Mouse (Mus musculus) urinary bladder, adult 18-20 months (tissue): ENCODE measurements at regions not wholly inside any gene's neighbourhood (a gene's known extent, or its start where the extent isn't known, plus 50 kb on each side); places are given as distances from the start of the nearest gene placed in this dataset.

Source experiments
- DNase-seq, 2 experiments: peaks; one replicate each; pipeline ENCODE4 v3.0.0; 2022; ENCODE audit warnings: low spot score in 2 of 2, mixed read lengths in 2 of 2

DNA sequence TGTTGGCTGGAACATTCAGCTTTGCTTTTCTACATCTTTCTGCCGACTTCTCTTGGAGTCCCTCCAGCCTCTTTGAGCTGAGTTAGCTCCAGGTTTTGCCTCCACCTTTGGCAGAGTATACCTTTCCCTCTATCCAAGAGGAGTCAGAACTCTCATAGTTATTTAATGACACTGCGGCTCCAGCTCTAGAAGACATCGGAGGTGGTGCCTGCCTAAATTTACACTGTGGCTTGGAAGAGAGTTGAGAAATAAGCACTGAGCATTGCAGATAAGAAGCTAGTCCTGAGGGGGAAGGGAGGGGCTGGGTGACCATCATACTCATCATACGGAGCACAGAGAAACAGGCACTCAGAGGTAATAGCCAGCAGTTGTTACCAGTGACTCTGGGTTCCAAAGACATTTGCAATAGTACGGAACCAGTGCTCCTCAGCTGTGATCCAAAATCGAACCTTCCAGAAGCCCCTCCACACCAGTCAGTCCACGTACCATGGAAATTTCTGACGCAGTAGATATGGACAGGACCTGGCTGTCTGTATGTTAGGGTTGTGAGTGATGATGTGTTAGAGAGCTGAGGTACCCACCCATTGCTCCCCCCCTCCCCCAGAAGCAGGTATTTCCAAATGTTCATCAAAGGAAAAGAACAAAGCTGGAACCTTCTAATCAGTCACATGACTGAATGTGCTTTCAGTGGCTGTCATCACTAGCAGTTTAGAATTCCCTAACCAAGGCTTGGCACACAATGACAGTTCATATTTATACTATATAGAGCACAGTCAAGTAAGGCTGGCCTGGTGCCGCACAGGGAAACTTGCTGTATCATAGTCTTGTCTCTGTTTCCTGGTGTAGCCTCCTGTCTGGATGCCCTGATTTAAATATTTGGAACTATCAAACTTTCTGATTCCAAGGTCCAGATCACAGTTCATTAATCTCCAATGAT, 120.2 kb upstream of the Mpp6 start:
- peak in 1 of 2 experiments; percentile 2 for DNase-seq

DNA sequence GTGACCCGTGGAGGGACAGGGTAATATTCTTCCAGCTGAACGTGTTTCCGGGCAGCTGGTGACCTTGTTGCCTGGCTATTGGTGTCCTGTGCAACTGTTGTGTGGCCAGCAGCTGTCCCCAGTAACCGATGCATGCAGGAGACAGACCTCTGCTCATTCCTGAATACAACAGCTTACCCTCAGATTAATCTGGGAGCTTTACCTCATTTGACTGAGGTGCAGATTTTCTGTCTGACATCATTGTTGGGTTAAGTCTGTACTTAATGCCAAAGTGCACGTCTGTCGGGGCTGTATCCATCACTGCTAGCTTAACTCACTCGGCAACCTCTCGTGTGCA, 119.6 kb upstream of the Mpp6 start:
- no peak for DNase-seq

GRCm38 (mm10) chr6:49999365-49999764, 110.7 kb upstream of the Mpp6 start:
- DNase-seq = no peak

GRCm38 (mm10) chr6:50008074-50008473, 102.0 kb upstream of the Mpp6 start:
- DNase-seq = no peak

- DNase-seq = no peak
Observed at GRCm38 (mm10) chr6:50008869-50009268, 101.2 kb upstream of the Mpp6 start.

DNA sequence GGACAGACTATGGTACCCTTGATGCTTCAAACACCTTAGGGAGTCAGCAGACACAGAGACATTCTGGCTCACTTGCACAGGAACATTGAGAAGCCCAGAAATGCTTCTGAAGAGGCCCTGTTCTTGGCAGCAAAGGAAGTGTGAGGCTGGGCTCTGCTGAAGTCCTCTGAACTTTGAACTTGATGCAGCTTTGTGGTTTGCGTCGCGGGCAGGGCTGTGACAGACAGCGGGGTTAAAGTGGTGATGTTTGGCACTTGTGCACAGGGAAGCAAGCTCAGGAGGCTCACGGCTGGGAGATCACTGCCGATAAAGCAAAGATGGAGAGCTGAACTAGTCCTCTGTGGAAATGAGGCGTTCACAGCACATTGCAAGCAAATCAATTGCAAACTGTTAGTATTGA, 100.7 kb upstream of the Mpp6 start:
- no peak for DNase-seq

GRCm38 (mm10) chr6:50009856-50010255, 100.2 kb upstream of the Mpp6 start:
- DNase-seq = no peak

GRCm38 (mm10) chr6:50011071-50011470, 99.0 kb upstream of the Mpp6 start:
- DNase-seq = no peak

DNA sequence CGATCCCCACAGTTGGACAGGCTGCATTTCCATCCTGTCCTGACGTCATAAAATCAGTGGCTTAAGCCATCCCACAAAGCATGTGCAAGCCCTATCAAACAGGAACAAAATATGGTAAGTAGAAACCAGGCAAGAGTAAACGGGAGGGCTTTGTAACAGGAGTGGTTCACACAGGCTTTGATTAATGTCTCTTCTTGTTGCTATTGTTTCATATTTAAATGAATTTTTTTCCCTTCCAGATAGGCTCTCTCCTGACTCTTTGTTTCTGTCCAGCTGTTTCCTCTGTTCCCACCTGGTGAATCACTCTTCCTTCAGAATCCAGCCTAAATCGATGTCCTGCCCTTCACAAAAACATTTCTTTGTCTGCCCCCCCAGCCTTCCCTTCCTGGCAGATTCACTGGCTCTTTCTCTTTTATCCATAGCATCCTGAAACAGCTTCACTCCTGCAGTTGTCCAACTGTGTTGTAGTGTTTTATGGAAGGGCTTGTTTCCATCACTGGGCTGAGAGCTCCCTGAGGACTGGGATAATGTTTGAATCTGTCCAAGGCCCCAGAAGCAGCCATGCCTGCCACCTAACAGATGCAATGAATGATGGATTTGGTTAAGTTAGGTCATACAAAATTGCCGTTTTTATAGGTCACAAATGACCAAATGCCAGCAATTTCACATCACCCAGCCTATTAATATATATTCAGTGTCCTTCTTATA, 98.1 kb upstream of the Mpp6 start:
- DNase-seq = no peak

DNA sequence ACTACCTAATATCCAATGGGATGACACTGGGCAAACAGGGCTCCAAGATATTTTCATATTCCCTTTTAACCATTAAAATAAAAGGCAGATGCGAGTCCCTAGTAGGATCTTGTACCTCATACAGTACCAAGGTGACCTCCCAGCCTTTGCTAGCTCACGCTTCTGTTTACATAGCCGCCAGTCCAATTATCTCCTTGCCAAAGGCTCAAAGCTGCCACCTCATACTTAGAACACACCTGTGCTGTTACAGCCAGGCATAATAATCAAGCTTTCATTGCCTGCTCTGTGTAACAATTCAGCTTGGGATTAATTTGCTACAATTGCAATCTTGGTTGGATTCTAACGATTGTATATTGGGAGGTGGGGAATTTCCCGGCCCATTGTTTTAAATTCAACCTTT, 97.0 kb upstream of the Mpp6 start:
- DNase-seq = no peak

GRCm38 (mm10) chr6:50013842-50014241, 96.2 kb upstream of the Mpp6 start:
- DNase-seq = no peak

DNA sequence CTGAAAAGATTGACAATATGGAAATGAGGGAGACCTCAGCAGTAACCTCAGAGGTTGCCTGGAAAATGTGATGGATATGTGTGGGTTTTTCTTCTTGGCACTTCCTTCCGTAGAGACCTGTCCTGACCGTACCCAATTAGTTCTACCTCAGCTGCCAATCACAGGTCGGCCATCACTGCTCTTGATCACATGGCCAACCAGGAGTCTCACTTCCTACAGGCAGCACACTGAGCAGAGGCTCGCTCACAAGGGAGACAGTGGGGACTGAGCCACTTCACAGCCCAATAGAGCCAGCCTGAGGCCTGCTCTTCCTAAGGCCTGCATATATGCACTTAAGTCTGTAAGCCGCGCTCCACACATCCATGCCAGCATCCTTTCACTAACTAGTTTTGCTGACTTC, 82.1 kb upstream of the Mpp6 start:
- DNase-seq = no peak

- no peak for DNase-seq
Observed at GRCm38 (mm10) chr6:50029895-50030515, 80.0 kb upstream of the Mpp6 start.

- no peak for DNase-seq
Observed at GRCm38 (mm10) chr6:50031356-50031755, 78.7 kb upstream of the Mpp6 start.

DNA sequence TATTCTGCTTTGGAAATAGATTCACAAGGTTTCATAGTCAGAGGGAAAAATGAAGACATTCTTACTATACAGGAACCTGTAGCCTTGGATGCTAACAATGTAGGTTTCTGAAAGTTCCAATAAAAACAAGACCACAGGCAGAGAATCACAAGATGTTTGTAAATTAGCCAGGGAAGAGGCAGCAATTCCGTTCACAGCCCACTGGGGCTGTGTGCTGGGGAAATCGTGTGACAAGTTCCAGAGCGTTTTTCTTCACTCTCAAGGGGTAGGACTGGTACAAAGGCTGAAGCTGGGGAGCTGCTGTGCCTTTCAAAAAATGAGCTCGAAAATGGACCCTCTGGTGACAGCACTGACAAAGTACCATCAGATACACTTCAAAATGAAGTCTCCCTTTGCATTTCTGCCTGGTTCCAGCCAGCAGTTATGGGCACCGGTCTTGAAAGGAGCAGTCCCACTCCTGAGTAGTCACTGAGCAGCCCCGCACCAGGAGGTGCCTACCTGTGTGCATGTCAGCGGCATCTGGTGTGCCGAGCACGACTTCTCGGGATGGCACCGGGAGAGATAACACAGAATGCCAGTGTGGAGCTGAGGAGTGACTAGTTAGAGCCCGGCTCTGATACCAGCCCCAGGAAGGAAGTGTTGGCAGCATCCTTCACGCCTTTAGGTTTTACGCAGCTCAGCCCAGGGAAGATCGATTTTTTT, 77.0 kb upstream of the Mpp6 start:
- no peak for DNase-seq

- no peak for DNase-seq
Observed at GRCm38 (mm10) chr6:50037614-50038013, 72.4 kb upstream of the Mpp6 start.

DNA sequence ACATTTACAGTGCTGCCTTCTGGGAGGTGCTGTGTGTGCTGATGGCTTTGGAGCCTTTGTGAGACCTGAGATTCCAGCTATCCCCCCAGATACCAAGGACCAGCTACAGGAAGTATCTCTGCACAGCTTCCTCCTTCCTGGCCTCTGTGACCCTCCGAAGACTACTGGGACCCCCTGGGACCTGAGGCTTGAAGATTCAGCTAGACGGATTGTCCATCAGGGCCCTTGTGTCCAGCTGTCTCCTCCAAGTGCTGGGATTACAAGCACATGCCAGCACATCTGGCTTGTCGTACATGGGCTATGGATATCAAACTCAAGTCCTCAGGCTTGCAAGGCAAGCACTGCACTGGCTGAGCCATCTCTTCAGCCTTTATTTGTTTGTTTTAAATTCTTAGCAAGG, 71.7 kb upstream of the Mpp6 start:
- no peak for DNase-seq

DNA sequence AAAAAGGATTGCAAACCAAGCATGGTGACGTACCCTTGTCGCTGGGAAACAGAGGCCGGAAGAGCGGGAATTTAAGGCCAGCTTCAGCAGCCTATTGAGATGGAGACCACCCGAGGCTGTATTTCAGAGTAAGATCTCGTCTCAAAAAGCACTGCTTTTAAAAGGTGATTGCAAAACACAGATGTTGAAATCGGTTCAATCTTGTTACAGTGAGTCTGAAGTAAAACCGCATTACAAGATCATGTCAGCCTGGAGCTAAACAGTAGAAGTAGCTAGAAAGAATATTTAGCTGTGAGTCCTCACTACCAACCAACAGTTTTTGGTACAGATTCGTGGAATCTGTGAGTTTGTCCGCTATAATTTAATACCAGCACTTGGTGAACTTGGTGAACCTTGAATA, 69.0 kb upstream of the Mpp6 start:
- DNase-seq = no peak

GRCm38 (mm10) chr6:50042127-50042526, 67.9 kb upstream of the Mpp6 start:
- no peak for DNase-seq

DNA sequence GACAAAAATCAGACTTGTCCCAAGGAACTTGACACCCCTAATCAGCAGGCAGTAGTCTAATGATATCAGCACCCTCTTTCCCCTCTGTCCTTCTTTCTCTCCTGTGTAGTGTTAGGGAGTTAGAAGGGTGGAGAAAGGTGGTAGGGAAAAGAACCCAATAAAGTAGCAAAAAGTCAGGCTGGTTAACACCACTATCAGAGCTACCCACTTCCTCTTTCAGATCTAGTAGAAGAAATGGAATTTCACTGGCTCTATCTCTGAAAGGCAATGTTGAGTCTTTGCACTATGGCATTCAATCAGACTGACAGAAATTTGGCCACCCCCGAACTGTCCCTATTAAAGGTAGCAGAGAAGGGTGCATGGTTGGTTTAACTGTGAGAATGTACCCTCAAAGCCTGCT, 65.9 kb upstream of the Mpp6 start:
- DNase-seq = no peak

DNA sequence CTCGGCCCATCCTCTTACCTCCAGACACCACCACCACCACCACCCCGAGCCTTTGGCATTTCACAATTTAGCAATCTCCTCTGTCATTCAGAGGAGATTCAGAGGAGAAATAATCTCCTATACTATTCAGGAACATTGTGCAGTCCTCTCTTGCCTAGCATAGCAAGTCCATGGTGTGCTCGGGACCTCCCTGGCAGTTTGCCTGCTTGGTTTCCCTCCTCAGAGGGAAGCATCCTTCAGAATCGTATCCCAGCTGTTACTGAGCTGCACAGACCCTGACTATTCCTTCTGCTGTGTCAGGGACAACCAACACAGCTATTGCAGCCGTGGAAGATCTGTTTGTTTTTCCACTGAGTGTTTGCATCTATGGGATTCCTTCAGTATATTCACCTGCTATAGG, 63.3 kb upstream of the Mpp6 start:
- DNase-seq = no peak

DNA sequence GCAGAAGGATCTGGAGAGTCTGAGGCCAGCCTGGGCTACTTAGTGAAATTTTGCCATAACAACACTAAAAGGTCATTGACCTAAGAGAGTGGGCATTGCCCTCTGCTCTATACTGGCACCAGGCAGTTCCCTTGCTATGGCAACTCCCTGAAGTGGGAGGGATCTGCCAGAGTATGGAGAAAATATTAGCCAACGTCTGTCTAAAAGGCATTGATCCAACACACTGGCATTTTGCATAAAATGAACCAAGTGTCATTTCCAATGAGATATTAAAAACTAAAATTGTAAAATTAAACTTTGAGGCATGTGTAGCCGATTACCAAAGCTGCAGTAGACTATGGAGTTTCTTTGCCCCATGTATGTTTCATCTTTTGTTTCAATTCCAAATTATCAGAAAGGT, 57.6 kb upstream of the Mpp6 start:
- DNase-seq = no peak
